Mouse (Mus musculus): ENCODE data around the gene Olfr1293-ps. TPM values are rescaled to one million over a fixed set of nuclear protein-coding genes. Genes with fewer than 3 reads are reported as not detected.

Gene Olfr1293-ps
- polyA plus RNA-seq (2017; shearing (Covaris generic)), result not detected

DNA sequence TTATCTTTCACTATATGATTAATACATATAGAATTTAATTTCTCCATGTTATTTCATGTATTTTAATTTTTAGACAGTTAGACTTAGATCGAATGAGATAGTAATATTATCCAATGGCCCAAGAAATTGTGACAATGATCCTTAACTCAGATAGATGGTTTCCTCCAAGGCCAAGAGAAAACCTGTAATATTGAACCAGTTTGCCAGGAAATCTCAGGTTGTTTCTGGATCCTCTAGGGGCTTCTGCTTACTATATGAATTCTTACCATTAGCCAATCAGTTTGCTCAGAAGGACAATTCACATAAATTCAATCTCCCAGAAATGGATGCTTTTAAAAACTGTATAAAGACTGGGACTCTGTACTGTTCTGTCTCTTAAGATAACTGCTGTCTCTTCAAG lies at the start of gene Olfr1293-ps:
TSS of gene Olfr1293-ps (plus strand) at position 301 of the 400 bp plus-strand sequence.
- ATAC-seq, result no peak

DNA sequence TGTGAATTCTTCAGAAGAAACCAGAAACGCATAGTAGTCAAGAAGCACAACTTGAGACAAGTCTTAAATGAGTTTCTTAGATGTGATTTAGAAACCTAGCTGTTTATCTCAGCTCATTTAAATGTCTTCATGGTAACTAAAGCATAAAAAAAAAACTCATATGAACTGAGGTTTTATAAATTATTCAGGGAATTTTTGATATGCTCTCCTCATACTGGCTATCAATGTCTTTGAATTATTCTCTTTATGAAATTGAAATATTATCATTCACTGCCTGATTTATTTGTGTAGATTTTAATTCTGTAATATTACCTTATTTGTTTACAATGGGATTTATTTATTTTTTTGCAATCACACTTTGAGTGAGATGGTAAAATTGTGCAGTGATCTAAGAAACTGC lies 44.5 kb upstream of the Olfr1293-ps start, which contains the start of gene Olfr1289:
TSS of gene Olfr1289 (plus strand) at position 301 of the 400 bp plus-strand sequence.
- ATAC-seq, result no peak

DNA sequence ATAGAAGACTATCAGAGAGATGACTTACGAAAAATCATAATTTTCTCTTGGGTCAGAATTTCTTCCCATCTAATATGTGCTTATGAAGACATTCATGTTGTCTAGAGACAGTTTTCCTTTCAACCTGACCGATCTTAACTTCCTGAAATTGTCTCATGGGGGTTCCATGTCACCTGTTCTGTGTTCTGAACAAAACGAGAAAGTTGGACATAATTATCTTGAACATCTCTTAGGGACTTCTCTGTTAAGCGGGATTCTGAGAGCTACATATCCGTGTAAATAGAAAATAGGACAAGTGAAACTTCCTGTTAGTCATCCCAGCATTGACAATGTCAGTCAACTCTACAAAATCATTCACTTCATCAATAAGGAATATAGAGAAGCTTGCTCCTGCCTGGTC lies 31.3 kb upstream of the Olfr1293-ps start, which contains the start of gene Olfr1290:
TSS of gene Olfr1290 (minus strand) at position 101 of the 400 bp plus-strand sequence.
- no peak for ATAC-seq

DNA sequence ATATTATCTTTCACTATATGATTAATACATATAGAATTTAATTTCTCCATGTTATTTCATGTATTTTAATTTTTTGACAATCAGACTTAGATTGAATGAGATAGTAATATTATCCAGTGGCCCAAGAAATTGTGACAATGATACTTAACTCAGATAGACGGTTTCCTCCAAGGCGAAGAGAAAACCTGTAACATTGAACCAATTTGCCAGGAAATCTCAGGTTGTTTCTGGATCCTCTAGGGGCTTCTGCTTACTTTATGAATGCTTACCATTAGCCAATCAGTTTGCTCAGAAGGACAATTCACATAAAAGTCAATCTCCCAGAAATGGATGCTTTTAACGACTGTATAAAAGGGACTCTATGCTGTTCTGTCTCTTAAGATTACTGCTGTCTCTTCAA lies 28.1 kb upstream of the Olfr1293-ps start, which contains the start of gene Olfr1291-ps1:
TSS of gene Olfr1291-ps1 (plus strand) at position 301 of the 400 bp plus-strand sequence.
- no peak for ATAC-seq

DNA sequence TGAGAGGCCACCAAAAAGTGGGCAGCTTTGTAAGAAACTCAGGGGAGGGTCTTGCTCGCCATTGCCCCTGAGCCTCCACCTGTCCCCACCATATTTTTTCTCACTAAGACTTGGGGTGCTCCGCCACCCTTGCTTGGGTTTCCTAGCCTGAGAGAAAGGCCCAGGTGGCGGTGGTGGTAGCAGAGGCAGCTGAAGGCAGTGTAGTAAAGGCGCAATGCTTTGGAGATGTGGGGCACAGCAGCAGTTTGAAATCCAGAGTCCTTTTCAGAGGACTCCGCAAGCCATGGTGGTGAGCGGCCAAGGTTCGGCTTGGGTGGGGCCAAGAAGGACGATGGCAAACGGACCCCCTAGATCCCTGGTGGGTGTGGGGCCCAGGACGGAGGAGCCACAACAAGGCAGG lies 7.6 kb upstream of the Olfr1293-ps start:
- no peak for ATAC-seq

DNA sequence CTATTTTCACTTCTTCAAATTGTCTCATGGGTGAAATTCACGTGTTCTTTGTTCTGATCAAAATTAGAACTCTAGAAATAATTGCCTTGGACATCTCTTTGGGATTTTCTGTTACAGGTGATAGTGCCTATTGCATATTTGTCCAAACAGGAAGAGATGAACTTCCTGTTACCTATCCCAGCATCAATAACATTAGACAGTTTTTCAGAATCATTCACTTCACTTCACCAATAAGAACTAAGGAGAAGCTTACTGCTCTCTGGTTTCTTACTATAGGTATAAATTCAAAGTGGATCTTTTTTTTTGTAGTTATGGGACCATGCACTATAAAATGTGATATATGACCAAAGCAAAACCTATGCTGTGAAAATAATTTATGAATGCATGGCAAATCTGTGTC lies 15.2 kb downstream of the Olfr1293-ps start, which contains the start of gene Olfr1294:
TSS of gene Olfr1294 (minus strand) at position 101 of the 400 bp plus-strand sequence.
- ATAC-seq, result no peak

DNA sequence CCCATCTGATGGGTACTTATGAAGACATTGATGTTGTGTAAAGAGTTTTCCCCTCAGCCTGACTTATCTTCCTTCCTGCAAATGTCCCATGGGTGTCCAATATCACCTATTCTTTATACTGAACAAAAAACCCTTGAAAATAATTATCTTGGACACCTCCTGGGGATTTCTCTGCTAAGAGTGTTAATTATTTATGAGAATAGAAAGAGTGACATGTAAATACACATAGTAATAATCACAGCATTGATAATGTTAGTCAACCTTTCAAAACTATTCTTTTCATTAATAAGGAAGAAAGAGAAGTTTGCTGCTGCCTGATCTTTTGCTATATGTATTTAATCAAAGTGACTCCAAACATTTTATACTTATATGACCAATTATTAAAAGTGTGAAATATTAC lies 44.6 kb downstream of the Olfr1293-ps start, which contains the start of gene Olfr1295:
TSS of gene Olfr1295 (minus strand) at position 101 of the 400 bp plus-strand sequence.
- no peak for ATAC-seq

Other genes starting within 250 kb of the Olfr1293-ps start
- gene Olfr1278, start 235.1 kb upstream of the Olfr1293-ps start, polyA plus RNA-seq (2017; shearing (Covaris generic)), result not detected
- gene Olfr1279, start 224.6 kb upstream of the Olfr1293-ps start, polyA plus RNA-seq (2017; shearing (Covaris generic)), result not detected
- gene Olfr1280, start 211.2 kb upstream of the Olfr1293-ps start, polyA plus RNA-seq (2017; shearing (Covaris generic)), result not detected
- not detected for gene Olfr1281, start 198.7 kb upstream of the Olfr1293-ps start, polyA plus RNA-seq (2017; shearing (Covaris generic))
- gene Olfr1282, start 189.1 kb upstream of the Olfr1293-ps start, polyA plus RNA-seq (2017; shearing (Covaris generic)), result not detected
- gene Olfr1283, start 158.4 kb upstream of the Olfr1293-ps start, polyA plus RNA-seq (2017; shearing (Covaris generic)), result not detected
- gene Olfr1284, start 149.7 kb upstream of the Olfr1293-ps start, polyA plus RNA-seq (2017; shearing (Covaris generic)), result not detected
- not detected for gene Olfr1286, start 102.1 kb upstream of the Olfr1293-ps start, polyA plus RNA-seq (2017; shearing (Covaris generic))
- not detected for gene Olfr1287, start 76.1 kb upstream of the Olfr1293-ps start, polyA plus RNA-seq (2017; shearing (Covaris generic))
- not detected for gene Olfr1288, start 51.1 kb upstream of the Olfr1293-ps start, polyA plus RNA-seq (2017; shearing (Covaris generic))
- not detected for gene Olfr1289, start 44.4 kb upstream of the Olfr1293-ps start, polyA plus RNA-seq (2017; shearing (Covaris generic))
- not detected for gene Olfr1290, start 31.4 kb upstream of the Olfr1293-ps start, polyA plus RNA-seq (2017; shearing (Covaris generic))
- not detected for gene Olfr1291-ps1, start 28.0 kb upstream of the Olfr1293-ps start, polyA plus RNA-seq (2017; shearing (Covaris generic))
- gene Olfr1294, start 15.1 kb downstream of the Olfr1293-ps start, polyA plus RNA-seq (2017; shearing (Covaris generic)), result not detected
- gene Olfr1295, start 44.5 kb downstream of the Olfr1293-ps start, polyA plus RNA-seq (2017; shearing (Covaris generic)), result not detected
- not detected for gene Olfr1297, start 101.3 kb downstream of the Olfr1293-ps start, polyA plus RNA-seq (2017; shearing (Covaris generic))
- gene Olfr1298, start 124.0 kb downstream of the Olfr1293-ps start, polyA plus RNA-seq (2017; shearing (Covaris generic)), result not detected
- gene Olfr1299, start 136.2 kb downstream of the Olfr1293-ps start, polyA plus RNA-seq (2017; shearing (Covaris generic)), result not detected
- gene Olfr1301, start 225.8 kb downstream of the Olfr1293-ps start, polyA plus RNA-seq (2017; shearing (Covaris generic)), result not detected

Measured in CD4-positive, CD25-positive, alpha-beta regulatory T cell, adult 4 months (primary cell).